Mouse (Mus musculus) embryo, embryonic 10 days (tissue): ENCODE measurements around the gene Gsx2.

Experiments used
- DNase-seq: peaks from one replicate; pipeline ENCODE4 v3.0.0-alpha.2; 2015; ENCODE audit warnings: low spot score

Gsx2 gene

DNA sequence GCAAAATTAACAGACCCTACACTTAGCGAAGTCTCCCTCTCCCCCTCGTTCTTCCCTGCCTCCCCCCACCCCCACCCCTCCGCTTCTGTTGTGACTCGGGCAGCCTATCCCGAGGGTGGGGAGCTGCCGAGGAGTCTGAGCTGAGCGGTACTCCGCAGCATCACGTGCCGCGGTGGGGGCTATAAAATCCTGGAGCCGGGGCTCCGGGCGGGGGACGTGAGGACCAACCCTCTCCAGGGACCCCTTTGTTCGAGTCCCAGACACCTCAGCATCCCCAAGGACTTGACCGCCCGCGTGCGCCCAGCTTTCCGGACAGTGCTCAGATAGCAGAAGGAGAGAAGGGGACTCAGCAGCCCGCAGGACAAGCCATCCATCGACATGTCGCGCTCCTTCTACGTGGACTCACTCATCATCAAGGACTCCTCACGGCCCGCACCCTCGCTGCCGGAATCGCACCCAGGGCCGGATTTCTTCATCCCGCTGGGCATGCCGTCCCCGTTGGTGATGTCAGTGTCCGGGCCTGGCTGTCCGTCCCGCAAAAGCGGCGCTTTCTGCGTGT is at the start of gene Gsx2:
Gene Gsx2 (plus strand): TSS at position 219 of the 559 bp plus-strand sequence.
- peak; percentile 55 for DNase-seq

DNA sequence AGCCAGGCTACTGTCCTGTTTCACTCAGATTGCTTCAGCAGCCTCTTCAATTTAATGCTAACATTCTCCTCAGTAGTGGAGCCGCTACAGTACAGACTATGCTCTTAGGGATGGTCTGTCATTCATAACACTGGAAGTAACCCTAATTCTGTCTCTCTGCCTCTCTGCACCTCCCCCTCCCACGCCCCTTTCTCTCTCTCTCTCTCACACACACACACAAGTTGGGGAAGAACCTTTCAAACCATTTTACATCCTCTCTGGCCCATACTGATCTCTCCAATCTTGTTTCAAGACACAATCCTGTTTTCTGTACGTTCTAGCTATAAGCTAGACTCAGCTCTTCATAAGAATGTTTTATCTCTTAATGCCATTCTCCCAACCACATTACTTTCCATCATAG is 39.9 kb upstream of the Gsx2 start:
- no peak for DNase-seq

DNA sequence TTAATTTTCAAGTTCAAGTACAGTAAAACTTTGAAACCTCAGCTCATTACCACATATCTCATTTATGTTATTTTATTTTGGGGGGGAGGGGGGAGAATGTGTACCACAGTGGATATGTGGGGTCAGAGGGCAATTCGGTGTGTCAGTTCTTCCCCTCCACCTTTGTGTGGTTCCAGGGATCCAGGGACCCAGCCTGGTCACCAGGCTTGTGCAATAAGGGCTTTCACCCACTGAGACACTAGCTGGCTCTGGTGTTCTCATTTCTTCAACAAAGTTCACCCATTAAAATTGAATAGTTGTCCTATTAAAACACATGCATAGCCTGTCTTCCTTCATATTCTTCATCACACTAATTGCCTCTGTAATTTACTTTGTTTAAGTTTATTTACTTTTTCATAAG is 36.1 kb upstream of the Gsx2 start:
- DNase-seq, result no peak

DNA sequence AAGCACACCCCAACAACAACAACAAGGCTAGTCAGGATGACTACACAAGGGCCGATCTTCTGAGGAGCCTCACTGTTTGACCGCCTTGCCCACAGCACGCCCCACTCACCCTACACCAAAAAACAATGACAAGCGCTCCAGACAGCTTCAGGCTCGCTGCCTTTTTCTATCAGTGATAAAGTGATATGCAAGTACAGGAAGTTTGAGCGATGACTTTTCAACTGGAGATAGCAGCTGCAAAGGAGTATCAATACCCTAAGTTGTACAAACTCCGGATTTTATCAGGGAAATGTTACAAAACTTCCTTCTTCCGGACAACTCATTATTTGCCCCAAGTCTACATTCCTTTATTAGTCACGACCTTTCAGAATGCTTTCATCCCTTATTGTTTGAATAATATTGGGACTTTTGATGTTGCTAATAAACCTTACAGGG is 32.4 kb upstream of the Gsx2 start:
- DNase-seq, result no peak

DNA sequence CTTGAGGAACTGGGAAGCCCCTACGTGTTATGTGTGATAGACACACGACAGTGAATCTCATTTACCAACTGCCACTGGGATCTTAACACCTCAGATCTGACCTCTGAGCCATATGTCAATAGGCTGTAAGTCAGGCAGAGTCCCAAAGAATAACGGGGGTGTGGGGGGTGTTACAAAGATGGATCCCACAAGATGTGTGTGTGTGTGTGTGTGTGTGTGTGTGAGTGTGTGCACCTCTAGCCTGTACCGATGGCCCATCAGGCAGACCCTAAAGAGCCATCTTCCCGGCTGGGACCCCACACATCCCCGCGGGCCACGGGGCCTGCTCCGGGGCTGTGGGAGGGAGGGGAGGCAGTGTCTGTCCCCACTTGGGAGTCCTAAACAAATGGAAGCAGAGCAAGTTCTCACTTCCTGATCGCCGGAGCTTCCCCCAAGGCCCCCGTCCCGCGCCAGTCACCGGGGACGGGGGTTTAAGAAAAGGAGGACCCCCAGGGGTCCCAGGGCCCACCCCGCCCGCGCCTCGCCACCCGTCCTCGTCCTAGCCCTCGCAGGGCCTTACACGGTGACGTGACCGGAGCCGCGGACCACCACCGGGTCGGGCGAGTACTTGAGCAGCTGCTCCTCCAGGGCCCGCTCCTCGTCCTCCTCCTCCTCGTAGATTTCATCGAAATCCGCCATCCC is 31.6 kb upstream of the Gsx2 start:
- DNase-seq, result no peak

DNA sequence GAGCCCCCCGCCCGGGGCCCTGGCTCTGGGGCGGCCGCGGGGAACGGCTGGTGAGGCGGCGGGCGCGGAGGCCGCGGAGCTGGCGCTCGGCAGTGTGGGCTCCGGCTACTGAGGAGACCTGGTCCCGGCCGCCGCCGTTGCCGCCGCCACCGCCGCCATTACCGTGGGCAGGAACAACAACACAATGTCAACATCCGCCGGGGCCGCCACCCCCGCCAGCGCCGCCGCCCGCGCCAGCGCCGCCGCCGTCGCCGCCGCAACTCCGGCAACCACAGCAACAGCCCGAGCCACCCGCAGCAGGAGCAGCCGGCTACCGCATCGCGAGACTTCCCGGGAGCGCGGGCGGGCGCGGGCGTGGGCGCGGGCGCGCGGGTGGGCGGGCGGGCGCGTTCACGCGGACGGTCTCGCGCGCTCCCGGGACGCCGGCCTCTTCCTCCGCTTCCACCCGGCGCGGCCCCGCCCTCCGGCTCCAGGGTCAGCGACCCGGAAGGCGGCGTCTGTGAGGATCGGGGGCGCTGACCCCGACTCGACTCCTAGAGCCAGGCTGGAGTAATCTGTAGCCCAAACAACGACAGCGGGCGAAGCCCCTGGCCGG is 31.0 kb upstream of the Gsx2 start, which contains the start of gene Chic2:
Gene Chic2 (minus strand): TSS at position 465 of the 595 bp plus-strand sequence.
- DNase-seq, result peak; percentile 89

DNA sequence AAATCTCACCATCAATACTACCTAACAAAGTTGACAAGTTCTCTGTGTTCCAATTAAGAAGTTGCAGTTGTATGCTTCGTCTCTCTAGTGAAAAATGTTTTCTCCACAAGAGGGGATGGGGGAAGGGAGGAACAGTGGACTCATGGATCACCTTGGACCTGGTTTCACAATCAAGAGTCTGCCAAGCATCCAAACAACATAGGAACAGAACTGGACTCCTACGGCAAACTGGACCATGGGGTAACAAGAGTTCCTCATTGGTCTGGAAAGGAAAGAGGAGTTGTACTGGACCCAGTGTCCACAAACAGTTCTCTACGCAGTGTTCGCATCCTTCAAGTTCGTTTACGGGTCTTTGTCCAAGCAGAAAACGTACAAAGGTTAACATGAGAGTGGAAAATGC is 30.0 kb upstream of the Gsx2 start:
- no peak for DNase-seq

DNA sequence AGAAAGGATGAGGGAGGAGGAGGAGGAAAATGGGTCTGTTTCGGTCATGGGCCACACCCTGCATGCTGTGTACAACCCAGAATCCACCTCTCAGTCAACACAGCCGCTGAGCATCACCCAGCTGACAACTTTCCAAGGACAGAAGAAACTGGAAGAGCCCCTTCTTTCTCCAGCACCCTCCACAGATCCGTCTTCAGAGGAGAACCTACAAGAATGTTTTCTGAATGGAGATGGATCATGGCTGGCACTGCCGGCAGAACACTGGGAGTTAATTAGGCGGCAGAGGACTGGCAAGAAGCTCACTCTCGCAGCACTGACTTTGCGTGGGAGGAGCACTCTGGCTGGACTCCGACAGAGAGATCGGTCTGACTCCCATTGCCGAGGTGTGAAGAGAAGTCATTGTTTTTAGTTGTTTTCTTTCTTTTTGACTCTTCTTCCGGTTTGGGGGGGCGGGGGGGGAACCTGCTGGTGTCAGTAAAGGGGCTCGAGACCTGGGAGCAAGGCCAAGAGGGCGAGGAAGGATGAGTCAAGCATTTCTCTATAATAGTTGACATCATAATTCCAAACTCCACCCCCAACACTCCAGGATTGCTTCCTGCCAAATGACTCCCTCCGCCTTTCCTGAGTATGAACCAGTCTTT is 28.6 kb upstream of the Gsx2 start:
- no peak for DNase-seq

DNA sequence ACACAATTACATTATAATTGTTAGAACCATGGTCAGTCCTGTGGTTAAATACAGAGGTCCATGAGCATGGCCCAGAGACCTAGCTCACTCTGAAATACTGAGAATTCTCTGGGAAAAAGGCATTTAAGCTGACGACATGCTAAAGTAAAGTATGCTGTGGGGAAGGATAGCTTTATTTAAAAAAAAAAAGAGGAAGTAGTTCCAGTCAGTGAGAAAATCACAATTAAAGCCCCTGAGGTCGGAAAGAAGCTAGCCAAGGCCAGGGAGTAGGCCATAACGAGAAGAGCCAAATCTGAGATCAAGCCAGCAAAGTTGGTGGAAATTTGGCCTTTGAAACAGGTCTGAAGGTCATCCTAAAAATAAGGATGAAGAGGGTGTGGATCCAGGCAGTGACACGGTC is 24.3 kb upstream of the Gsx2 start:
- DNase-seq, result no peak

DNA sequence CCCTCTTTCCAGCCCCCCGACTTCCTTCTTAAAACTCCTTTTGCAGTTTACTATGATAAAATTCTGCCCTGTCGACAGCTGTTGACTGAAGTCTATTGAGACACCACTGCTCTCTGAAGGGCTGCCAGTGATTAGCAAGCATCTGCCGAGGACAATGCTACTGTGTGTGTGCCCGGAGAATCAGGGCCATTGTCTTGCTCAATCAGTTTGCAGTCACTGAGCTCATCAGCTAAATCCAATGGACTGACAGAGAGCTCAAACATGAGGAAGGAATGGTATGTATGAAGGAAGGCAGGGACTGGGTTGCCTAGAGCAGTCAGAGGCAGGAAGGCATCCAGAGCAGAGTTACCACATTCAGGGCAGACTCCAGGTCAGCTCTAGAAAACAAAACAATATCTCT is 12.2 kb upstream of the Gsx2 start:
- peak; percentile 11 for DNase-seq

DNA sequence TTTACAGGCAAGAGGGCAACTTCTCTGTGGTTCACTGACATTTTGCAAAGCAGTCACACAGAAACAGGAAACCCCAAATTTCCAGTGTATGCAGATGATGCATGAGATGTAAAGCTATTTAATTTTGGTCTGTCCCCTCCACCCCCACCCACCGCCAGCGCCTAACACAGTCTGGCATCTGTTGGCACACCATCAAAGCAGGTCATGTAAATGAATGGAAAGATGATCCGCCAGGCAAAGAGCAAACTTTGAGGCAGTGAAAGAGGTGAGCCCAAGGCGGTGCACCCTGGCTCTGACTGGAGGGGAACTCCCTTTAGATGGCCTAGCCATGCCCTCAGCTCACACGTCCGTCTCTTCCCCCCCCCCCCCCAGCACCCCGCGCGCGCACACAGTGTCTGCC is 8.7 kb upstream of the Gsx2 start:
- DNase-seq, result no peak

DNA sequence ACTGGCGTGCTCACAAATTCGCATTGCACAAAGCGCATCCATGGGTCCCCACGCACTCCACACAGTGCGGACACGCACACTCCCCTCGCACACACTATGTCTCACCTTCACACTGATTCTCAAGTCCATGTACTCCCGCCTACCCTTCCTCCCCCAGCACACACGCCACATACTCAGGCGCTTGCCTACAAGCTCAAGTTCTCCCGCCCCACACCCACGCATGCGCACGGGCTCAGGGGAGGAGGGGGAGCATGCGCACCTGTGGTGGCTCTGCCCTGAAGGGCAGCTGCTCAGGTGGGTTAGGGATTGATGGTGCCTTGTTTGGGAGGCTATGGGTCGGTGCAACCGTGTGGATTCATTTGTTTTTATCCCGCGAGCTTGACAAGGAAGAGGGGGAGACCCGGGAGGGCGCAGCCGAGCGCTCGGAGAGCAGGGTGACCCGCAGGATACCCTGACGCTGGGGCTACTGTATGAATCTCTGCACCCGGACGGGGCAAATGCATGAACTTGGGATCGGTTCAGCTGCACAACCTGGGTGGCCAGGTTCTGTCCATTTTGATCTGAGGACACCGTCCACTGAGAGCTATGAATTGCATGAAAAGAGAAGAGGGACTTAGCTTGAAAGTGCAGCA is 8.2 kb upstream of the Gsx2 start:
- DNase-seq, result peak; percentile 77

DNA sequence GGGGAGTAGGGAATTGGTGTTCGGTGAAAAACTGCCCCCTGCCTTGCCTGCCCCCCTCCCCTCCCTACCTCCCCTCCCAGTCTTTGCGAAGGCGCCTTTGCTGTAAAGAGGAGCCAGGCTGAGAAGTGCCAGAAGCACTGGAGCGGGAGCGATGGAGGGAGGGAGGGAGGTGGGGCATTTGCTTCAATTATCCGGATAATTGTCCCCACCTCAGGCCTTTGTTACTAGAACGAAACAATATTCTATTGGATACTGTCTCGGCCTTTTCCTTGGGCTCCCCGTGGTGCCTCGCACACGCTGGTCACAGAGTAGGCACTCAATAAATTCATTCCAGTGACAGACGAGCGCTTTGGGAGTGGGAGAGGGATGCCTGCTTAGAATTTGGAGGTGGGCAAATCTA is 5.3 kb upstream of the Gsx2 start:
- DNase-seq, result peak; percentile 48

DNA sequence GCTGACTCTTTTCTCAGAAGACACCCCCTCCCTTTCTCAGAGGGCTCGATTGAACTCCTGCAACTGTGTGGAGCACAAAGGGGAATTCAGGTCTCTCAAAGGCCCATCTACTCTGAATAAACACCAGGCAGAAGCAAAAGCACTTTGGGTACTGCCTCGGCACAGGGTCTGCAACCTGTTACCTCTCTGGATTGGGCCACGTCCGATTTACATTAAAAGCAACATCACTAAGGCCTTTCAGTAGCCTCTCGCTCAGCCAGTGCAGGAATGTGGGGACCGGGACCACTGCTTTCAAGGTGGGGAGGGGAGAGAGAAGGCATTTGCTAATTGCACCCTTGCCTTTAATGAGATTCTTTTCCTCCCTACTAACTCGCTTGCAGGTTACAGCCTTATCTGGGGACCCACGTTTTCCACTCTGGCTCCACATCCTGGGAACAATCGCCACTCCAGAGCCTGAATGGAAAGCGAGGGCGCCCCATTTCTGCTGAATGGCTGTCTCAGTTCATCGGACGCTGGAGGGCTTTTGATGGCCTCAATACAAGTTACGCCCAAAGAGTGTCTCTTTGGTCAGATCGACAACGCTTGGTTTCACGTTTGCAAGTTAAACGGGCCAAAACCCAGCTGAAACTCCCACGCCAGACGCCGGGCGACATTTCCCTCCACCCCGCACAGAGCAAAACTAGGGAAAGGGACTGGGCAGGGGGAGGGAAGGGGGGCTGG is 4.6 kb upstream of the Gsx2 start:
- peak; percentile 61 for DNase-seq

DNA sequence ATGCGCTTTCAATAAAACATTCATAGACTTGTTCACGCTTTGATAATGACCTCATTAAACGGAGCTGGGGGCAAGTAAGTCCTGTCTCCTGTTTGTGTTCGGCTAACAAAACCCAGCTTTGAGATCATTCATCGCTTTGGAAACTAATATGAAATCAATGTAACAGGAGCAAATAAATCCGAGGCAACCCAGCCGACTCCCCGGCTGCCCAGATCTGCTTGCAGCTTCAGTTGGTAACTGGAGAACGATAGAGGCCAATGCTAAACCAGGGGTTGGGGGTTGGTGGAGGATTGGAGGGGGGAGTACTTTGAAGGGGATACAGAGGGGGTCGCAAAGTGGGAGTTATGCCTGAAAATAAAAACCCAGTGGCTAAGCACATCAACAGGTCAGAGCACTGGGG is 3.5 kb upstream of the Gsx2 start:
- DNase-seq, result peak; percentile 30

DNA sequence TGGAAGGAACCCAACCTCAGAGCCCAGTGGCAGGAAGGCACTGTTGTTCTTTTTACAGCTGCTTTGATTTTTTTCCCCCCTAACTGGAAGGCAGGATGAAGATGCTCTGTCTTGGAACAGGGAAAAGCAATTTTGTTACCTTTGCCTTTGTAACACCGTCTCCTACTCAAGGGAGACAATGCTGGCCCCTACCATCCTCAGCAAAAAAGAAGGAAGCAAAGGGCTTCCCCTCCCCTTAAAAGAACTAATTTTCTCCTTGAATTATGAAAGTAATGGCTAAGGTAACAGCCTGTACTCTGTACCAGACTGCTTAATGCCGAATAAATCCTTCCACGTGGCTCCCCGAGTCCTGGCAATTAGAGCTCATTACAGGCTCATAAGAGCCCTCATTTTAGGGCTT is 2.9 kb upstream of the Gsx2 start:
- no peak for DNase-seq

DNA sequence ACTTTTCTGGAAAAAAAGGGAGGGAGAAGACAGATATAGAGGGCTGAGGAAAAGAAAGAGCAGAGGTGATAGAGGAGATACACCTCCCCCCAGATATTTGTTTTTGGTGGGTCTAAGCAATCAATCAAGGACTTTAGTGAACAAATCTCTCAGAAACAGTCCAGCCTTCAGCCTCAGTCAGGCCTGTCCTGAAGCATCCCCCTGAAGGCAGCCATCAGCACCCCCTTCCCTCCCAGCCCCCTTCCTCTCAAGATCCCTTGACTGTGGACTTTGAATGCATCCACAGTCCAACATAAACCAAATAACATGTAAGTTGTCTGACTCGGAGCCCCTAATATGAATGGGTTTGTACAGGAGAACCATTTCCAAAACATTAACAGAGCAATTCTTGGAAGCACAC is 2.2 kb upstream of the Gsx2 start:
- DNase-seq, result no peak

DNA sequence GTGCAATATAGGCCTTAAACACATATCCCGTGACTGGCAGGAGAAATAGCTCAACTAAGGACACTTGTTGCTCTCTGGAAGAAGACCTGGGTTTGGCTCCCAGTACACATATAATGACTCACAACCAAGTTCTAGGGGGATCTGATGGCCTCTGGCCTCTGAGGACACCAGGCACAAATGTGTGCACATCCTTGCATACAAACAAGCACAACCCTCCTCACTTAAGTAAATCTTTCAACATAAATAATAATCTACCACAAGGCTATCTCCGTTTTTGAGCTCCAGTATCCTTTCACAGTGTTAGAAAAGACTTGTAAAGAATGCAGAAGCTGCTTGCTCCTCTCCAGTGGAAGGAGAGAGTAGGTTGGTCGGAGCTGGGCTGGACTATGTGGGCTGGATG is 1.7 kb upstream of the Gsx2 start:
- no peak for DNase-seq

DNA sequence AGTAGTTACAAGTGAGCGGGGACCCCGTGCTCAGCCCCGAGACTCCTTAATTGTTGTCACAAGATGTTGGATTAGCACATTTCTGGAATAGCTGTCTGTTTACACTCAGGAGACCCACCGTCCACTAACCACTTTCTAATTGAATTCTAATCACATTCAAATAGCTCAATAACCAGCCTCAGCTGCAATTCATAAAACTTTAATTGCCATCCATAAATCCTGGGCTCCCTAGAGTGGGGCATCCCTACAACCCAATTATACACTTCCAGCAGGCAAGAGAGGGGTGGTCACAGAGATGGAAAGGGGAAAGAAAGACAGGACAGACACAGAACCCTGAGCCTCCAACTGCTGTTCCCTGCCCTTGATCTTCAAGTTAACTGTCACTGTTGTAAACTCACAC is 1.3 kb upstream of the Gsx2 start:
- DNase-seq, result no peak

DNA sequence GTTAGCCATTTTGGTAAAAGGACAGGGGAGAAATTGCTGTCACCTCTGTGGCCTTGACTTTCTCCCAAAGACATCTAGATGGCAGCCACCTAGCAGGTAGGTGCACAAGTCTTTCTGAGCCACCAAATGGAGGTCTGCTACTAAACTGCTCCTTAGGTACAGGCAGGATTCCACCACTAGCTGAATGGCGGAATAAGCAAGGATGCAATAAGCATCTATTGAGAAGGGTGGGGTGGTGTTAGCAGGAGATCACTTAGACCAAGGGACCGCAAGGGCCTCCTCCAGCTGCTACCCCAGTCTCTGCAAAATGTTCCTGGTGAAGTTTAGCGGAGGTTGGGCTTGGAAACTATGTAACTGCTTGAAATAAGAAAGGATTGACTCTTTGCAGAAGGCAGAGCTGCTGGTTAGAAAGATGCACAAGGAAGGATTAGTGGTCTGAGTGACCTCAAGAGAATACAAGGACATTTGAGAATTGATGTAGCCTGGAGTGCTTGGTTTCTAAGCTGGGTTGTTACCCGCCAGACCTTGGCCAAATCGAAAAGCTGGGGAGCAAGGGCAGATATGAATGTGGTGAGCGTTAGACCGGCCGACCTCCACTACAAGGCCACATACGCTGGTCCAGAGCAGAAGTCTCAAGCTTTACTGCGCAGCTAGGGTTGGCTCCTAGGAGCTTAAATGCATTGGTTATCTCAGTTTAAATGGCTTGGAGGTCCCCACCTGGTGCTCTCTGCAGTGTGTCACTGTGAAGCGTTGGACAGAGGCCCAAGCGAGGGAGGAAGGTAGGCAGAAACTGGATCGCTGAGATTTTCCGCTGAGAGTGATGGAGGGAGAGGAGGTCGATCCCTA is 641 bp upstream of the Gsx2 start:
- DNase-seq, result peak; percentile 29
